Mouse (Mus musculus) intestine, embryonic 14.5 days (tissue): ENCODE measurements around the gene Ppp2ca. TPM values are rescaled to one million over a fixed set of nuclear protein-coding genes. Genes with fewer than 3 reads are reported as not detected.
"Not testable (repeated sequence)": the region's sequence is repeated elsewhere in the genome, so short reads cannot be mapped to it uniquely, and the experiment has no call there.

Experiments used
- ATAC-seq: fragments of 200-750 bp; cut with Nextera tagmentation; replicated peaks from 2 replicates; pipeline ENCODE4 v1.8.0; 2017; ENCODE audit warnings: low read depth, moderate number of reproducible peaks, moderate TSS enrichment, moderate library complexity; ENCODE audit not compliant: low FRiP score, low TSS enrichment
- DNase-seq: peaks from one replicate; pipeline ENCODE4 v3.0.0-alpha.2; 2018; ENCODE audit warnings: low spot score
- H3K27ac ChIP-seq: fragments of 300-500 bp; sonication (generic); 2 replicates; pipeline ENCODE4 v1.5.1; 2014; ENCODE audit warnings: low read depth, mild to moderate bottlenecking, control low read depth
- H3K27me3 ChIP-seq: fragments of 300-500 bp; sonication (generic); replicated peaks from 2 replicates; pipeline ENCODE4 v1.6.1; 2014; ENCODE audit warnings: low read length, control low read depth; ENCODE audit not compliant: control insufficient read depth, insufficient read depth
- H3K36me3 ChIP-seq: fragments of 300-500 bp; sonication (generic); 2 replicates; pipeline ENCODE4 v1.6.1; 2014; ENCODE audit warnings: low read length, control low read depth; ENCODE audit not compliant: control insufficient read depth, insufficient read depth
- H3K4me1 ChIP-seq: fragments of 300-500 bp; sonication (generic); replicated peaks from 2 replicates; pipeline ENCODE4 v1.6.1; 2014; ENCODE audit warnings: low read length, control low read depth, mixed read lengths; ENCODE audit not compliant: control insufficient read depth, insufficient read depth
- H3K4me2 ChIP-seq: fragments of 300-500 bp; sonication (generic); 2 replicates; pipeline ENCODE4 v1.6.1; 2014; ENCODE audit warnings: low read length
- H3K4me3 ChIP-seq: fragments of 300-500 bp; sonication (generic); 2 replicates; pipeline ENCODE4 v1.5.1; 2014; ENCODE audit warnings: low read depth, low read length, control low read depth, mixed read lengths
- H3K9ac ChIP-seq: fragments of 300-500 bp; sonication (generic); 2 replicates; pipeline ENCODE4 v1.6.1; 2014; ENCODE audit warnings: mild to moderate bottlenecking, low read length
- H3K9me3 ChIP-seq: fragments of 300-500 bp; sonication (generic); 2 replicates; pipeline ENCODE4 v1.6.1; 2016; ENCODE audit warnings: low read length, control low read depth; ENCODE audit not compliant: control insufficient read depth
- WGBS: fragments of 180-500 bp; shearing (Covaris S2); extraction: QIAGEN DNeasy Blood & Tissue Kit; methylation state at CpG from one replicate; pipeline ENCODE4 v1.1.7; 2014; 5-methylcytosine and 5-hydroxymethylcytosine counted together
- polyA plus RNA-seq: library from polyadenylated mRNA; unstranded; fragments of >200 nt; fragmentation: Nextera tagmentation; extraction: Ambion mirVana; gene quantifications from 2 replicates; pipeline ENCODE4 v1.2.1, GENCODE M21; 2014

Gene Ppp2ca
- polyA plus RNA-seq, 1 experiment from 2014 or later: 83.9 TPM

DNA sequence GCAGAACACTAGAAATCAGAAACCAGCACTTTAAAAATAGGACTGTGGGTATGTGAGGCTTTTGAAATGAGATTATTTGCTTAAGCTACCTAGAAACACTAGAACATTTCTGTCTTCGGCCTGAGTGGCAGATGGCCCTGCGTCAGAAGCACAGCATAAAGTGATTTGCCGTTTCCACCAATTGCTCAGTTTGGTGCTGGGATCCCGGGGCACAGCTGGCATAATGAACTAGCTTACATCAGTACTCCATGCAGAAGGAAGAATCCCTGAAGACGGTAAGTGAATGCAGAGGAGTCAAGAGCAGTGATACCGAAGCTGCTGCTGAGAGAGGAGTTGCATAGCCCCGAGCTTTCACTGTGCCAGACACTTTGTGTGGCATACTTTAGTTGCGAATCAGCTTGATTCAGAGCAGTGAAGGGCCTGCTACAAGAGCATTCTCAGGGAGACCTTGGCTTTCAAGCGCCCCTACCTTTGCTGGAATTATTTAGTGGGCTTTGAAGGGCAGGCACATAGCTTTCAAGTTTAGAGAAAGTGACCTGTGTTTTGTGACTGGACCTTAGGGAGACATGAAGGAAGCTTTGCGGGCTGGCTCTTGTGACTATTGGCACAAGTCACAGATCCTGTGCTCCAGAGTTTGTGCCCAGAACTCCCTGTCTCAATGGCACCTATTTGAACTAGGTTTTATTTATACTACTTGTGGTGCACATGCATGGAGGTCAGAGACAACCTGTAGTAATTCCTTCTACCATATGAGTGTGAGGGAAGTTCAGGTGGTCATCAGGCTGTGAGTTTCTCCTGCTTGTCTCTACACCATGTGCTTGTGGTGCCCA, 31.4 kb downstream of the Ppp2ca start:
- no peak for ATAC-seq

GRCm38 (mm10) chr11:52130451-52131068, 32.1 kb downstream of the Ppp2ca start:
- 82% methylated on average over 7 of the region's 7 CpGs for WGBS
- Histone ChIP-seq H3K27ac (no peak overlapping the region), H3K36me3 (no peaks in the 10 kb centered on the region), H3K27me3 (no peaks in the 10 kb centered on the region), H3K4me2 (no peak overlapping the region), H3K9me3 (0 out of 2 replicates have a peak, but pooled peaks cover 3% of the 10 kb centered on the region), H3K9ac (no peak overlapping the region), H3K4me1 (no peaks in the 10 kb centered on the region), H3K4me3 (no peak overlapping the region)
- ATAC-seq: no peak
- no peak for DNase-seq

More for the DNA sequence above, 31.4 kb downstream of the Ppp2ca start:
- no peak overlapping the region for H3K4me3 ChIP-seq
- no peak overlapping the region for H3K4me2 ChIP-seq
- no peak overlapping the region for H3K27ac ChIP-seq
- DNase-seq: no peak
- H3K27me3 ChIP-seq: no peaks in the 10 kb centered on the region
- no peaks in the 10 kb centered on the region for H3K4me1 ChIP-seq
- no peak overlapping the region for H3K9ac ChIP-seq
- no peaks in the 10 kb centered on the region for H3K9me3 ChIP-seq
- peaks cover 4% of the 10 kb centered on the region for H3K36me3 ChIP-seq
- WGBS: 76% methylated on average over 10 of the region's 10 CpGs

- not testable (repeated sequence) for H3K27ac ChIP-seq, H3K27me3 ChIP-seq, H3K9me3 ChIP-seq, H3K36me3 ChIP-seq, H3K4me3 ChIP-seq, H3K4me1 ChIP-seq, H3K9ac ChIP-seq
- WGBS: 23% methylated on average over 4 of the region's 4 CpGs
- peak overlapping the region; percentile 22; the same call in 1 of the 2 replicates for H3K4me2 ChIP-seq
- DNase-seq (peak; percentile 67), ATAC-seq (peak; percentile 71)
Observed at GRCm38 (mm10) chr11:52143675-52144074, 45.2 kb downstream of the Ppp2ca start.

GRCm38 (mm10) chr11:52145428-52145827, 46.9 kb downstream of the Ppp2ca start, which contains the start of gene Olfr1373:
Gene Olfr1373 (minus strand): TSS chr11:52145528.
- DNase-seq, H3K4me3 ChIP-seq, H3K27me3 ChIP-seq, H3K9me3 ChIP-seq, H3K27ac ChIP-seq, ATAC-seq, H3K4me1 ChIP-seq, H3K4me2 ChIP-seq, H3K9ac ChIP-seq, H3K36me3 ChIP-seq: not testable (repeated sequence)
- 77% methylated on average over 1 of the region's 1 CpGs for WGBS

GRCm38 (mm10) chr11:52163926-52164325, 65.4 kb downstream of the Ppp2ca start:
- Histone ChIP-seq H3K27me3 (peaks cover 17% of the 10 kb centered on the region), H3K9ac (no peak overlapping the region), H3K4me2 (no peak overlapping the region), H3K27ac (no peak overlapping the region), H3K9me3 (no peaks in the 10 kb centered on the region), H3K4me1 (no peaks in the 10 kb centered on the region), H3K36me3 (no peaks in the 10 kb centered on the region), H3K4me3 (no peak overlapping the region)
- DNase-seq: no peak
- ATAC-seq: no peak
- WGBS: 31% methylated on average over 10 of the region's 10 CpGs

DNA sequence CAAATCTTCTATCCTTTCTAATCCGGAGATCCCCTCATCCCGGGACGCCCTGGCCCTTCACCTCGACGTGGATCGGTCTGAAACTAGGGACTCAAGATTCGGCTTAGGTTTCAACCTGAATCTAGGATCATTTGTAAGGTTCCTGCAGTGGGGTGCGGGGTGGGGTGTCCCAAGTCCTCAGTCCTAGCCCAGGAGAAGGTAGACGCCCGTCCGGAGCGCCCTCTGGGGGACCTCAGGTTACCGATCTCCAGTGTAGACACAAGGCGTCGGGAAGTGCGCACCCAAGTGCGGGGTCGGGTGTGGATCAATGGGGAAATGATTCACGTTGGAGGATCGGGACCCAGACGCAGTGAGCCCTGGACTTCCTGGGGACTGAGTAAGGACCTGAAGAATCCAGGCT, 68.6 kb downstream of the Ppp2ca start:
- DNase-seq: peak; percentile 72
- ATAC-seq: 0 out of 2 replicates have a peak, but pooled peaks have one; percentile 19
- H3K27ac ChIP-seq: no peak overlapping the region
- H3K4me2 ChIP-seq: peak overlapping the region; percentile 71
- 1% methylated on average over 21 of the region's 21 CpGs for WGBS
- no peaks in the 10 kb centered on the region for H3K4me1 ChIP-seq
- no peaks in the 10 kb centered on the region for H3K9me3 ChIP-seq
- peak overlapping the region; percentile 42 for H3K4me3 ChIP-seq
- no peak overlapping the region for H3K9ac ChIP-seq
- peaks cover 17% of the 10 kb centered on the region for H3K27me3 ChIP-seq
- no peaks in the 10 kb centered on the region for H3K36me3 ChIP-seq

- not testable (repeated sequence) for H3K9me3 ChIP-seq, H3K27ac ChIP-seq, H3K4me1 ChIP-seq, H3K36me3 ChIP-seq
- 0 out of 2 replicates have a peak overlapping the region, but pooled peaks have one; percentile 22 for H3K9ac ChIP-seq
- peak overlapping the region; percentile 42 for H3K4me3 ChIP-seq
- peak; percentile 65 for DNase-seq
- H3K4me2 ChIP-seq: peak overlapping the region; percentile 71
- H3K27me3 ChIP-seq: peaks cover 17% of the 10 kb centered on the region
- 1% methylated on average over 26 of the region's 42 CpGs for WGBS
- peak; percentile 90 for ATAC-seq
Observed at GRCm38 (mm10) chr11:52167901-52168302, 69.4 kb downstream of the Ppp2ca start.

DNA sequence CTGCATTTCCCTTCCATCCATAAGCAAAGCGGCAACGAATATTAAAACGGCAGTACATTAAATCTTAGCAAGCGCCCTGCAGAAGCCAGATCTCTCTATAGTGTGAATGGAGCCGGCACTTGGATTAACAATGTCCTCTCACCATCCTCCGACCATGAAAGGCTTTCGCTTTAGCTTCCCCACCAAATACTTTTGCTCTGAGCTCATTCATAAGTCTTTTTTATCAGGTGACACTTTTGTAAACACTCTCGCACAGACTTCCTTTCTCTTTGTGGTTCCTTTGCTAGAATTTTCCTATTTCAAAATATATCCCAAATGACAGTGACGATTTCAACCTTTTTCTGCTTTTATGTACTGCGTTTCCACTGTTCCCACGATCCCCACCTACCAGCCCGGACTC, 70.0 kb downstream of the Ppp2ca start:
- 8% methylated on average over 12 of the region's 12 CpGs for WGBS
- Histone ChIP-seq H3K27me3 (peaks cover 17% of the 10 kb centered on the region), H3K27ac (no peak overlapping the region), H3K9ac (no peak overlapping the region), H3K36me3 (no peaks in the 10 kb centered on the region), H3K9me3 (no peaks in the 10 kb centered on the region), H3K4me2 (peak overlapping the region; percentile 71), H3K4me1 (no peaks in the 10 kb centered on the region), H3K4me3 (peak overlapping the region; percentile 42)
- DNase-seq (no peak), ATAC-seq (no peak)
